Mouse (Mus musculus) ovary, postnatal 10 days (tissue): Measurements from ENCODE around the gene Arid1b.

ENCODE experiments used
- DNase-seq: peaks from one replicate; pipeline ENCODE4 v3.0.0; 2022; ENCODE audit warnings: low spot score

The Arid1b gene

GRCm38 (mm10) chr17:5215352-5215751 is 221.2 kb downstream of the Arid1b start:
- DNase-seq, result no peak

- no peak for DNase-seq
Measured at GRCm38 (mm10) chr17:5216965-5217546, 222.9 kb downstream of the Arid1b start.

GRCm38 (mm10) chr17:5217852-5218845 is 224.0 kb downstream of the Arid1b start:
- no peak for DNase-seq

- no peak for DNase-seq
Measured at GRCm38 (mm10) chr17:5218955-5219557, 224.9 kb downstream of the Arid1b start.

- DNase-seq, result no peak
Measured at GRCm38 (mm10) chr17:5221041-5221440, 226.9 kb downstream of the Arid1b start.

- DNase-seq, result no peak
Measured at GRCm38 (mm10) chr17:5221558-5221957, 227.4 kb downstream of the Arid1b start.

- no peak for DNase-seq
Measured at GRCm38 (mm10) chr17:5222827-5223226, 228.7 kb downstream of the Arid1b start.

GRCm38 (mm10) chr17:5224932-5225331 is 230.8 kb downstream of the Arid1b start:
- DNase-seq, result no peak

- DNase-seq, result no peak
Measured at GRCm38 (mm10) chr17:5227136-5227535, 233.0 kb downstream of the Arid1b start.

- no peak for DNase-seq
Measured at GRCm38 (mm10) chr17:5227950-5228615, 234.0 kb downstream of the Arid1b start.

- no peak for DNase-seq
Measured at GRCm38 (mm10) chr17:5228616-5229250, 234.6 kb downstream of the Arid1b start.

GRCm38 (mm10) chr17:5230063-5230462 is 235.9 kb downstream of the Arid1b start:
- DNase-seq, result no peak

- DNase-seq, result no peak
Measured at GRCm38 (mm10) chr17:5232180-5232579, 238.0 kb downstream of the Arid1b start.

- DNase-seq, result no peak
Measured at GRCm38 (mm10) chr17:5233991-5234390, 239.9 kb downstream of the Arid1b start.

- DNase-seq, result no peak
Measured at GRCm38 (mm10) chr17:5235057-5235456, 240.9 kb downstream of the Arid1b start.

GRCm38 (mm10) chr17:5237765-5238164 is 243.6 kb downstream of the Arid1b start:
- DNase-seq, result no peak

GRCm38 (mm10) chr17:5238387-5239245 is 244.5 kb downstream of the Arid1b start:
- DNase-seq, result no peak

GRCm38 (mm10) chr17:5244526-5244925 is 250.4 kb downstream of the Arid1b start:
- DNase-seq, result no peak

- no peak for DNase-seq
Measured at GRCm38 (mm10) chr17:5246688-5247087, 252.6 kb downstream of the Arid1b start.

GRCm38 (mm10) chr17:5247247-5247646 is 253.1 kb downstream of the Arid1b start:
- DNase-seq, result no peak

GRCm38 (mm10) chr17:5247737-5248136 is 253.6 kb downstream of the Arid1b start:
- DNase-seq, result no peak
